Mouse (Mus musculus): ENCODE results near the gene Olfr109. TPM values are rescaled to one million over a fixed set of nuclear protein-coding genes. Genes with fewer than 3 reads are reported as not detected.

The Olfr109 gene
- total RNA-seq (2021) = not detected
- long read RNA-seq, experiment 1 = 0 reads
- long read RNA-seq, experiment 2 = 0 reads

GRCm38 (mm10) chr17:37458616-37459015 lies at the start of gene Olfr109:
Gene Olfr109, plus strand, starts transcription at chr17:37458916.
- no peak for DNase-seq (ENCODE audit: low spot score in 2 of 2)

DNA sequence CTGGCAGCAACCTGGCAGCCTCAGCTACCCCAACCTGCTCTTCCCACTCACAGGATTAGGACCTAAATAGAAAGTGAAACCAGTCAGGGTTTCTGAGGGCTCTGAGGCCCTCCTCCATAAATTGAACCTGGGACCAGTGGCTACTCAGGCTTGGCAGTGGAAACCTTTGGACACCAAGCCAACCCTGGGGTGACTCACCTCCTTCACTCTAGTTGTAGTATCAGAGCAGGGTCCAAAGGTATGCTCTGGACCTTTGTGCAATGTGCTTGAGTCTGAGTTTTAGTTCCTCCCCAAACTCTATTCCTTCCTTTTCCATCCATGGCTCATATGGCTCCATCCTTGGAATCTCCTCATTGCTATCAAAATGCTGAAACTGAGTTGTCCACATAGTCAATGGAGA lies 45.3 kb upstream of the Olfr109 start:
- no peak for DNase-seq (ENCODE audit: low spot score in 2 of 2)

DNA sequence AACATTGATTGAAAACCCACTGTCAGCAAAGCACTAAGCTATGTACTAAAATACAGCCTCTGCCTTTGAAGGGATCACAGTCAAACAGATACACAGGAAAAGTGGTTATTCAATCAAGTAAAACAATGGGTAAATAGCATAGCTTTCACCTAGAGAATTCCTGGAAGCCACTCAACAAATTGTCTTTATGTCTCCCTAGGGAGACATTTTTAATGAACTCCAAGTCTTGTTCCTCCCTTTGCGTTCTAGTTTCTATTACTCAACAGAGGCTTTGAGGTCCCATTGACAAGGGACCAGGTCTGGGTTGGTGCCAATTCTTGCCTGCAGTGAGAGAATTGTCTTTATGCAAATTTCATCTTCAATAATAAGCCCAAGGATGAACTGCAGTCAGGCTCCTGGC lies 13.5 kb upstream of the Olfr109 start, which contains the start of gene Olfr108:
TSS of gene Olfr108 (plus strand) at position 301 of the 400 bp plus-strand sequence.
- no peak for DNase-seq (ENCODE audit: low spot score in 2 of 2)

- DNase-seq (ENCODE audit: low spot score in 2 of 2) = no peak
Measured at GRCm38 (mm10) chr17:37483452-37483851, 24.7 kb downstream of the Olfr109 start, which contains the start of gene H2-M2. Gene H2-M2, minus strand, starts transcription at chr17:37483552.

GRCm38 (mm10) chr17:37491930-37492518 lies 33.3 kb downstream of the Olfr109 start, which contains the start of gene Olfr110:
Gene Olfr110, plus strand, starts transcription at chr17:37492468.
- no peak for DNase-seq (ENCODE audit: low spot score in 2 of 2)

GRCm38 (mm10) chr17:37507730-37508129 lies 49.0 kb downstream of the Olfr109 start, which contains the start of gene Olfr111:
Gene Olfr111, plus strand, starts transcription at chr17:37508030.
- DNase-seq (ENCODE audit: low spot score in 2 of 2) = no peak

Other genes starting within 250 kb of the Olfr109 start
- not detected for gene Olfr95, start 245.8 kb upstream of the Olfr109 start, total RNA-seq (2021)
- gene Olfr96, start 238.8 kb upstream of the Olfr109 start, total RNA-seq (2021) = not detected
- not detected for gene Olfr97, start 221.6 kb upstream of the Olfr109 start, total RNA-seq (2021)
- not detected for gene Olfr98, start 195.2 kb upstream of the Olfr109 start, total RNA-seq (2021)
- 1 to 10 TPM; 5.1 to 8.1 TPM for gene H2-M3, start 188.7 kb upstream of the Olfr109 start, total RNA-seq (2021)
- gene Olfr99, start 175.5 kb upstream of the Olfr109 start, total RNA-seq (2021) = not detected
- not detected for gene Olfr101, start 154.6 kb upstream of the Olfr109 start, total RNA-seq (2021)
- gene Olfr102, start 141.9 kb upstream of the Olfr109 start, total RNA-seq (2021) = not detected
- not detected for gene Olfr103, start 119.2 kb upstream of the Olfr109 start, total RNA-seq (2021)
- gene Olfr104-ps, start 99.3 kb upstream of the Olfr109 start, total RNA-seq (2021) = not detected
- gene Olfr105-ps, start 79.9 kb upstream of the Olfr109 start, total RNA-seq (2021) = not detected
- gene Olfr106-ps, start 68.5 kb upstream of the Olfr109 start, total RNA-seq (2021) = not detected
- gene Olfr107, start 59.7 kb upstream of the Olfr109 start, total RNA-seq (2021) = not detected
- gene Olfr108, start 13.4 kb upstream of the Olfr109 start, total RNA-seq (2021) = not detected
- 1 to 10 TPM; 1.6 to 9.0 TPM for gene H2-M2, start 24.6 kb downstream of the Olfr109 start, total RNA-seq (2021)
- not detected for gene Olfr110, start 33.6 kb downstream of the Olfr109 start, total RNA-seq (2021)
- gene Olfr111, start 49.1 kb downstream of the Olfr109 start, total RNA-seq (2021) = under 1 TPM; 0.30 to 0.58 TPM
- not detected for gene Olfr112, start 110.5 kb downstream of the Olfr109 start, total RNA-seq (2021)
- not detected for gene Olfr113, start 118.7 kb downstream of the Olfr109 start, total RNA-seq (2021)
- gene Olfr114, start 133.8 kb downstream of the Olfr109 start, total RNA-seq (2021) = not detected
- gene Olfr115, start 168.2 kb downstream of the Olfr109 start, total RNA-seq (2021) = not detected
- gene Olfr116, start 168.3 kb downstream of the Olfr109 start, total RNA-seq (2021) = not detected
- gene Olfr117, start 204.9 kb downstream of the Olfr109 start, total RNA-seq (2021) = not detected
- not detected for gene Olfr118, start 208.1 kb downstream of the Olfr109 start, total RNA-seq (2021)
- gene Olfr119, start 237.6 kb downstream of the Olfr109 start, total RNA-seq (2021) = not detected

All from adrenal gland, adult 18-20 months (tissue).